Mouse (Mus musculus) spleen, postnatal 10 days (tissue): ENCODE results near the gene Mrc2.

ENCODE experiments used
- DNase-seq, 2 experiments: peaks; one replicate each; pipeline ENCODE4 v3.0.0; 2021 to 2022; ENCODE audit warnings: low spot score in 2 of 2

Mrc2 gene

GRCm38 (mm10) chr11:105292124-105293071 lies at the start of gene Mrc2:
Gene Mrc2, plus strand, starts transcription at chr11:105292643.
- DNase-seq, result peak in 1 of 2 experiments; percentile 28

- DNase-seq, result no peak
These were observed 46.1 kb upstream of the Mrc2 start for GRCm38 (mm10) chr11:105246369-105246768.

- no peak for DNase-seq
These were observed 45.7 kb upstream of the Mrc2 start for GRCm38 (mm10) chr11:105246785-105247184.

DNA sequence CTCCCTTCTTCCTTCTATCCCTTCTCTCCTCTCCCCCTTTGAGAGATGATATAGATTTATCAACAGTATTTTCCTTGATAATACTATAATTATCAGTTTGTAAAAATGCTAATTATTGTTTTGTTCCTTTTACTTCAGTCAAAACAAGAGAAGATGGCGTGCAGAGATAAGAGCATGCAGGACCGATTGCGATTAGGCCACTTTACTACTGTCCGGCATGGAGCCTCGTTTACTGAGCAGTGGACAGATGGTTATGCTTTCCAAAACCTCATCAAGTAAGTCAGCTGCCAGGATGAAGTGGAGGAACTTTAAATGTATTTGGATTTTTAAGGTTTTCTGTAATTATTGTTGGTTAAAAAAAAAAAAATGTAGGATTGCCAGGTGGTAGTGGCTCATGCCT lies 45.1 kb upstream of the Mrc2 start:
- DNase-seq, result no peak

GRCm38 (mm10) chr11:105259733-105260132 lies 32.7 kb upstream of the Mrc2 start:
- no peak for DNase-seq

GRCm38 (mm10) chr11:105261116-105261515 lies 31.3 kb upstream of the Mrc2 start:
- DNase-seq, result no peak

DNA sequence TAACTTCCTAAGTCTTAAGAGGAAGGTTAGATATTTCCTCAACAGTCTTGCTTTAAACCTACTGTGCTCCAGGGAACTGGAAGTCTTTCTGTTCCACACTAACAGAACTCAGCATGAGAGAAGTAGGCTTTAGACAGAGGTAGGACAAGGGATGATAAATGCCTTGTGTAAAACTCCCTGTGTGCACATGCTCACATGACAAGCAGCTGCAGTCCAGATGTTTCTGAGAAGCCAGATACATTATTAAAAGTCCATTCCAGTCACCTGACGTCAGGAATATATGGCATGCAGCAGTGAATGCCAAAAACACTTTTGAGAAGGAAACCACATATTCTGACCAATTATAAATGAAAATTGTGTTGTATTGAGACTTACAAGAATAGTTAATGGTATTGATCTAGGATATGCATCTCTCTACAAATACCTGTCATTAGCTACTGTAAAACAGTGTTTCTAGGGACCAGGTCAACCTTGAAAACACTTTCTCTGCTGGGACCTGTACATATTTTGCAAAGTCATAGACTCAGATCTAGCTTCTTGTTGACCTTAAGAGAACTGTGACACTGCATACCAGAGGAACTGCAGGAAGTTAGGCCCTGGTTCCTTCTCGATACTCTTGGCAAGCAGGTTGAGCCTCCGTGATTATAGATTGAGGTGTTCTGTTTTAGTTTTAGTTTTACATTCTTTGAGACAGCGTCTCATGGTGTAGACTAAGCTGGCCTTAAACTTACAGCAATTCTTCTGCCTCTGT lies 30.7 kb upstream of the Mrc2 start:
- no peak for DNase-seq

DNA sequence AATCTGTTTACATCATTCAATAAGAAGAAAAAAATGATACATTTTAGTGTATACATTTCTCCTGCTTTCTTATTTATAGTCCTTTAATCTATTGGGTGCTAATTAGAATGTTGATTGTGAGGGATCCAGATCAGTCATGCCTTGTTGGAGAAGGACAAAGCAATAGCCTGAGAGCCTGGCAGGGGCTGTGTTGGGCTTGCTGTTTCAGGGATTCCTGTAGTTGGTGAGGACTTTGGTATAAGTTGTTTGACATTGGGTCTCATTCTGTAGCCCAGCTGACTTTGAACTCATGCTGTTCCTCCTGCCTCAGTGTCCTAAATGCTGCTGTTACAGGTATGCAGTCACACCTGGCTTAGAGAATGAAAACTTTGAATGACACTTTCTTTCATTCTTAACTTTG lies 27.9 kb upstream of the Mrc2 start:
- no peak for DNase-seq

GRCm38 (mm10) chr11:105264988-105265387 lies 27.5 kb upstream of the Mrc2 start:
- no peak for DNase-seq

DNA sequence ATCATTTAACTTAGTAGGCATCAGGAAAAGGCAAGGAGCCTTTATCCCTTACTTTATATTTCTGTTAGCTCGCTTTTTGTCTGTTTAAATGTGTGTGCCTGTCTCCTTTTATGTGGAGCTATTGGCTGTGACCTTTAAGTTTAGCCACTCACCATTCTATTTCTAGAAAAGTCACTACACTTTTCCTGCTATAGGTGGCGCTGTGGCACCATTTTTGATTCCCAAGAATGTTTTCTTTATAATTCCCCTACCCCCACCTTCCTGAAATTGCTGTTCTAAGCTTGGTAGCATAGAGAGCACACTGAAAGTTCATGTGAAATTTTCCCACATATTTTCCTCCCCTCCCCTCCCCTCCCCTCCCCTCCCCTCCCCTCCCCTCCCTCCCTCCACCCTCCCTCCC lies 22.3 kb upstream of the Mrc2 start:
- peak in 1 of 2 experiments; percentile 53 for DNase-seq

DNA sequence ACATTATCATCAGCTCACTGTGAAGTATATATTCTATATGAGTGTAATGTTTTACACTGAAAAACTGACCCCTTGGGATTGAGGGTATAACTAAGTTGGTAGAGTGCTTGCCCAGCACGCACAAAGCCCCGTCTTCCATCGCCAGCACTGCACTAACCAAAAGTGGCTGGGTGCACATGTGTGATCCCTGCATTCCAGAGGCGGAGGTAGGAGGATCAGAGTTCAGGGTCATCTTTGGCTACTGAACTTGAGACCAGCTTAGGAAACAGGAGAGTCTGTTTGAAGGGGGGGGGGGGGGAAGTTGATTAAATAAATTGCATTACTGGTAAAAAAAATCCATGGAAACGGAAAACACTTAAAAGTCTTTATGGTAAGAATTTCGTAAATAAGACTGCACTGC lies 12.0 kb upstream of the Mrc2 start:
- no peak for DNase-seq

- no peak for DNase-seq
These were observed 11.2 kb upstream of the Mrc2 start for GRCm38 (mm10) chr11:105281291-105281690.

GRCm38 (mm10) chr11:105281763-105282459 lies 10.5 kb upstream of the Mrc2 start:
- no peak for DNase-seq

GRCm38 (mm10) chr11:105282460-105282859 lies 10.0 kb upstream of the Mrc2 start:
- DNase-seq, result no peak

DNA sequence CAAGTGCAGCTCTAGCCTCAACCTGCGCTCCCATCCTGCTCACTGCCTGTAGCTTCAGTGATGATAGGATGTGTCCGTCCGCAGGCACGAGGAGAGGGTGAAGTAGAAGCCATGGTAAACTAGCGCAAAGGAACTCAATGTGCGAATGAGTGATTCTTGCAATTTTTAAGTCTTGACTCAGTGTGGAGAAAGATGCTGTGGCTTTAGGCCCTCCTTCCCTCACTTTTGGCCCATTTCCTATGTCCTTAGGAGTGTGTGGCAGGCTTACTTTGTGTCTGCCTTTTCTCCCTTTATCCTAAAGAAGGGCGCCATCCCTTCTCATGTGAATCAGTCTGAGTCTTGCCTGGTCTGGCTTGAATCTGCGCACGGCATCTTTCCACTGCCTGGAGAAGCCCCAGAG lies 9.4 kb upstream of the Mrc2 start:
- DNase-seq, result no peak

- no peak for DNase-seq
These were observed 6.7 kb upstream of the Mrc2 start for GRCm38 (mm10) chr11:105285720-105286119.

GRCm38 (mm10) chr11:105289403-105289802 lies 3.0 kb upstream of the Mrc2 start:
- DNase-seq, result no peak

DNA sequence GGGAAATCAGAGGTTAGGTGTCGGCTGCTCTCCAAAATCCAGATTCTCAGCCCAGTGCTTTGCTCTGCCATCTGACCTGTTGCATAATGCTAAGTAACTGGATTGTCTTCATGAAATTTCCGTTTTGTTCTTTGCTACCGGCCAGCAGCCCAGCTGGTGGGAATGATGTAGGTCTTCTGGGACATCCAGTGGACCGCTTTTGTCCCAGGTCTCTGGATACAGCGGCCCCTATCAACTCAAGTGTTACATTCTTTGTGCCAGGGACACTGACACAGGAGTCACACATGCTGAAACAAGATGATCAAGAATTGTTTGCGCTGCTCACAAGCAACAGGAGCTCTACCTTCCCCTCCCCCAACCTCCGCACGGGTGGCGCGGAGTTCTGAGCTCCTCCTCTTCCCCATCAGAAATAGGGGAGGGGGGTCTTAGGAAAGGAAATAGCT lies 741 bp upstream of the Mrc2 start:
- DNase-seq, result no peak

DNA sequence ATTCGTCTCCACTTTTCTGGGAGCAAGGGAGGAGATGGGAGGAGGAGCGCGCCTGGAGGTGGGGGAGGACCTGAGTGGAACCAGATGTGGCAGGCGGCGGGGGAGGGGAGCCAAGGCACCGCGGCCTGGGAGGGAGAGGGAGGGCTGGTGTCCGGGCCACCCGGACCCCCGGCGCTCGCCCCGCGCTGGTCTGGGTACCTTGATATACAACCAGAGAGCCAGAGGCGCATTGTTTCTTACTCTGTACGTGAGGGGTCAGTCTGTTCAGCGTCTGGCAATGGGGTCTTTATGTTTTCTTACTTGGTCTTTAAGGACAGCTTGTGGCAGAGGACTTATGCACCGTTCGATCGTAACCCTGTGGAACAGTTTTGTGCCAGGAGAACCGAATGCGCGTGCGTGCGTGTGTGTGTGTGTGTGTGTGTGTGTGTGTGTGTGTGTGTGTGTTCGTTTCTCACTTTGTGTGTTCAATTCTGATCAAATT lies 698 bp downstream of the Mrc2 start:
- no peak for DNase-seq

DNA sequence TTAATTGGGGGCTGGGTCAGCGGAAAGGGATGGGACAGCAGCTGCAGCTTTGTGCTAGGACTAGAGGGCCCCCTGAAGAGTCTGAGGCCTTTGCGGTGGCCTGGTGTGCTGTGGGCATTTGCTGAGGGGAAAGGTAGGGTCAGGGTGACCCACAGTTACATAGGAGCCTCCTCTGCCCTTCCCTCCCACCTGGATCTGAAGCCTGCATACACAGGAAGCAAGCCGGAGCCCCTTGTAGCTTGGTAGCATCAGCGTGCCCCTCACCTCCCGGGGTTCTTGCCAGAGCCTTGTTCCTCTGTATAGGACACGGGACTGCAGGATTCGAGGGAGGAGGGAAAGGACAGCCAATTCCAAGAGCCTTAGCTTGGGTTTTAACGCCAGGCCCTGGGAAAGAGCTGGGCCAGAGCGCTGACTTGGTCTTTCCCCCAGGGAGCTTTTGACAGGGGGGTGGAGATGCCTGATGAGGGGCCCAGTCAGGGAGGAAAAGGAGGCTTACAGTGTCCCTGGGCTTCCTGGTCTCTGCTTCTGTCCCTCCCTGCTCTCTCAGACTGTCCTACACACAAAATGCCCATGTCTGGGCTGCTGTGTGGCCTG lies 1.6 kb downstream of the Mrc2 start:
- no peak for DNase-seq

- no peak for DNase-seq
These were observed 3.6 kb downstream of the Mrc2 start for GRCm38 (mm10) chr11:105296084-105296483.

DNA sequence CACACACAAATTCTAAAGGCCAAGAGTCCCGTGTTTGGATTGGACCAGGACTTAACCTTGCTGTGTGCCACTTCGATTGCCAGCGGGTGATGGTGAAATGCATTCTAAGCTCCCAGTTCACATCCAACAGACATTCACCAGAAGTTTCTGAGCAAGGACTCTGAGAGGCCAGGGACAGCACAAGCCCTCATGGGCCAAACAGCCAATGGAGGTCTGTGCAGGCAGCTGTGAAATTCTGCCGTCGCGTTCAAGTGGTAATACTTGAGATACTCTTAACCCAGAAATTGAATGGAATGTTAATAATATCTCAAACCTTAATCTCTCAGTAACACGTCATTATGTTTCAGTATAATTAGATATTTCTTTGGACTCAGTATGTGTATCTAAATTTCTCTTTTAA lies 17.8 kb downstream of the Mrc2 start:
- no peak for DNase-seq
